Mouse (Mus musculus): Measurements from ENCODE around the gene Ctnnbip1. TPM values are rescaled to one million over a fixed set of nuclear protein-coding genes. Genes with fewer than 3 reads are reported as not detected.

The Ctnnbip1 gene
- polyA plus RNA-seq (2017; shearing (Covaris generic)), result 2.9 TPM

GRCm38 (mm10) chr4:149517868-149518340 lies at the start of gene Ctnnbip1:
TSS of gene Ctnnbip1 (plus strand) at chr4:149518236.

DNA sequence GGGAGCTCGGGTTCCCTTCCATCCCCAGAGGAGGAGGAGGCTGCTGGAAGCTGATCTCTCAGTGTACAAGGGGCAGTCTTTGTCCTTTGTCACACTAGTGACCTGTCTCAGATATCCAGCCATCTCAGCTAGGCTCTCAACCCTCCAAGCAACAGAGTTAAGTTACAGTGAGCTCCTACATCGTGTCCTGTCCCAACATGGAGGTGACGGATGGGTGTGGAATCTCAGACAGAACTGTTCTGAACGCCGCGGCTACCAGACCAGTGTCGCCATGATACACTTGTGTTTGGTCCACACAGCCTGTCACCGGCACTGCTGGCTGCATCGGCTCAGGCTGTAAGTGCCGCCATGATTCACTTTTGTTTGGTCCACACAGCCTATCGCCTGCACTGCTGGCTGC lies 41.0 kb upstream of the Ctnnbip1 start, which contains the start of gene Tmem274:
Gene Tmem274 (plus strand): TSS at position 301 of the 400 bp plus-strand sequence.

DNA sequence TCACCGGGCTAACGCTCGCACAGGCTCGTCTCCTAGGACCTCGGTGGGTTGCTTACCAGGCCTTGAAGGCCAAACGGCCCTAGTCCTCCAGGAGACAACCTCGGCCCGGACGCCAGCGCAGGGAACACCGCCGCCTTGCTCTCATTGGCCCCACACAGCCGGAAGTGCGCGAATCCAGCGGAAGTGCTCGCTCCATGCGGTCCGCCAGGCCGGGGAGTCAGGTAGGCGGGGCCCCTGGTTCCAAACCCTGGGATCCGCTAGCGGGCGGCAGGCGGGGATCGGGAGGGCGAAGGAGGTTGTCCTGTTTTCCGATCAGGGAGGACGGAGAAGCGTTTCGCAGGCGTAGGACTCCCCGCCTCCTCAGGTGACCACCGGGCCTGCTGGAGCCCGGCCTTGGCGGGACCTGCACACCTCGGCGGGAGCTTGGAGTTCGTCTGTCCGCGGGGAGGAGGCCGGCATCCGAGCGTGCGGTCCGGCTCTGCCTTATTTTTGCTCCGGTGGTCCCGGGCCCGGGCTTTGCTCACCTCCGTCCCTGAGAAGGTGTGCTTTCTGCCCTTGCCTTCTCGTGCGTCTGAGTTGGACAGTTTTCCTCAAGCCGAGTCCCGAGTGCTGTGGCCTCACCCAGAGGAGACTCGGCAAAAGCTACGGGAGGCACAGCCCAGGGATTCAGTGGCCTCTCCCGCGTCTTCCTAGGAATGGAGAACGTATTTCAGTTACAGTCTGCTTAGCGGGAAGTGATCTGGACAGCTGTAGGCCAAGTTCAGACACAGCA lies 32.8 kb upstream of the Ctnnbip1 start, which contains the start of the genes Nmnat1 and Lzic:
Gene Nmnat1 (minus strand): TSS at position 150 of the 772 bp plus-strand sequence.
Gene Lzic (plus strand): TSS at position 177 of the 772 bp plus-strand sequence.

GRCm38 (mm10) chr4:149586044-149586782 lies 68.2 kb downstream of the Ctnnbip1 start, which contains the start of gene Clstn1:
TSS of gene Clstn1 (plus strand) at chr4:149586468.

Other genes starting within 250 kb of the Ctnnbip1 start
- 34.9 TPM for gene Kif1b, start 210.5 kb upstream of the Ctnnbip1 start, polyA plus RNA-seq (2017; shearing (Covaris generic))
- 48.2 TPM for gene Ube4b, start 91.5 kb upstream of the Ctnnbip1 start, polyA plus RNA-seq (2017; shearing (Covaris generic))
- not detected for gene Rbp7, start 63.3 kb upstream of the Ctnnbip1 start, polyA plus RNA-seq (2017; shearing (Covaris generic))
- gene Tmem274, start 40.9 kb upstream of the Ctnnbip1 start, polyA plus RNA-seq (2017; shearing (Covaris generic)), result not detected
- 10.0 TPM for gene Nmnat1, start 33.0 kb upstream of the Ctnnbip1 start, polyA plus RNA-seq (2017; shearing (Covaris generic))
- gene Lzic, start 33.0 kb upstream of the Ctnnbip1 start, polyA plus RNA-seq (2017; shearing (Covaris generic)), result 39.0 TPM
- gene Clstn1, start 68.2 kb downstream of the Ctnnbip1 start, polyA plus RNA-seq (2017; shearing (Covaris generic)), result 22.6 TPM
- 336 TPM for gene Pik3cd, start 184.3 kb downstream of the Ctnnbip1 start, polyA plus RNA-seq (2017; shearing (Covaris generic))
- gene Tmem201, start 219.8 kb downstream of the Ctnnbip1 start, polyA plus RNA-seq (2017; shearing (Covaris generic)), result 24.8 TPM

All from CD4-positive, CD25-positive, alpha-beta regulatory T cell (primary cell).